Mouse (Mus musculus) erythroid progenitor cell, adult 5-6 weeks (primary cell): ENCODE results near the gene Serpinb1b. TPM values are rescaled to one million over a fixed set of nuclear protein-coding genes. Genes with fewer than 3 reads are reported as not detected.

Experiments
- ATAC-seq: replicated peaks from 2 replicates; pipeline ENCODE4 v1.8.0; 2016; ENCODE audit warnings: moderate number of reproducible peaks, mild to moderate bottlenecking, moderate TSS enrichment, inconsistent platforms; ENCODE audit not compliant: poor library complexity, low FRiP score, severe bottlenecking
- total RNA-seq, 2 experiments: library from RNA; stranded (forward) in 1 of 2; stranded (reverse) in 1 of 2; fragments of 150-400 nt in 1 of 2; fragments of 186-747, 209-891 nt in 1 of 2; gene quantifications; 2 replicates each; pipeline versions ENCODE4 v1.2.3 to v1.2.4; 2015 to 2017; ENCODE audit warnings: low replicate concordance in 2 of 2

Gene Serpinb1b
- total RNA-seq, 2 experiments from 2014 or later: not detected

DNA sequence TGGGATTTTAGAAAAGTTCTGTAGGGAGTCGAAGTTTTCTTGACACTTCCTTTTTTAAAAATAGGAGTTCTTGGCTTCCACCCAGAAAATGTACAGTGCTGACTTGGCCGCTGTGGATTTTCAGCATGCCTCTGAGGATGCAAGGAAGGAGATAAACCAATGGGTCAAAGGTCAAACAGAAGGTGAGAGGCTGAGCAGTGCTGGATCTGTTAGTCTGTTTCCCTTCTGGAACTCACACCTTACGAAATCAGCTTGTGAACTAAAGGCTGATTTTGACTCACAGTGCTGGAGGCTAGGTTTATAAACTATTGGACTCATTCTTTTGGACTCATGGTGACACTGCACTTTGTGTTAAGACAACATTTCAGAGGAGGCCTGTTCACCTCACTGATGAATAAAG lies 11.2 kb downstream of the Serpinb1b start:
- ATAC-seq: no peak

- ATAC-seq: no peak
Measured at GRCm38 (mm10) chr13:33090546-33090945, 12.2 kb downstream of the Serpinb1b start.

- ATAC-seq: no peak
Measured at GRCm38 (mm10) chr13:33091306-33091705, 12.9 kb downstream of the Serpinb1b start.

DNA sequence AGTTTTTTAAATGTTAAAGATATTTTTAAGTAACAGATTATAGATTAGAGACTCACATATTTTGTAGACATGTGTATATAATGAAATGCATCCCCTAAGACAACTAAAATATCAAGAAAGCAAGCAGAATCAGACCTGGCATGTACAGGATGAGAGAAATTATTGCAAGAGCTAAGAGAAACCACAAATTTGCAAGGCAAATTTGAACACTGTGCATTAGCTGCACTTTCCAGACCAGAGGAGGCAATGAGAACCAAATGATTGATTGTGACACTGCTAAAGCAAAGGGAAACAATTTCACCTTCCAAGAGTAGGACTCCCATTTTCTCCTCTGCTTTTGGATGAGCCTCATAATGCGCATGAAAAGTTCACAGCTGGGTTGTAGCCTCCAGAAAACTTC lies 17.2 kb downstream of the Serpinb1b start:
- ATAC-seq: no peak

- ATAC-seq: no peak
Measured at GRCm38 (mm10) chr13:33105626-33106025, 27.3 kb downstream of the Serpinb1b start.

- ATAC-seq: no peak
Measured at GRCm38 (mm10) chr13:33113054-33113453, 34.7 kb downstream of the Serpinb1b start.

GRCm38 (mm10) chr13:33137717-33138116 lies 59.3 kb downstream of the Serpinb1b start:
- no peak for ATAC-seq

DNA sequence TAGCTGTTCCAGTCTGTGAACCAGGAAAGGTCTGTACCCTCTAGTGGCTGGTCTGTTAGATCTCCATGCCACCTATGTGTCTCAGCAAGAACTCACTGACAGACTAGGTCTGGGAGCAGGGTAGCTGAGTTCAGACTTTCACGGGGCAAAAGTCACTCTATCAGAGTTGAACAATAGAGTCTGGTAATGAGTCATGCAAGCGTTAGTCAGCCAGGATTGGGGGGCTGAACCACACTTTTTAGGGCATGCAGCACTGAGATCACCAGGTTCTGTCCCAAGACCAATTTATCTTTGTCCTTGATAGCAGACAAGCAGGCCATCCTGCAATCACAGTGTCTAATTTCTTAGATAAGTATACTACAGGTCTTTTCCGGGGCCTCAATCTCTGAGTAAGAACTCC lies 63.1 kb downstream of the Serpinb1b start:
- no peak for ATAC-seq

Other genes with a start within 250 kb of the Serpinb1b start
- gene Serpinb1a, start 227.4 kb upstream of the Serpinb1b start, total RNA-seq (2015; ENCODE audit: low replicate concordance): 77.8 and 91.8 TPM in 2 replicates
- gene Serpinb1a, start 227.4 kb upstream of the Serpinb1b start, total RNA-seq (2017; ENCODE audit: low replicate concordance): 54.4 and 79.4 TPM in 2 replicates
- gene Serpinb1c, start 180.4 kb upstream of the Serpinb1b start, total RNA-seq (2015; ENCODE audit: low replicate concordance): not detected in 2 replicates
- not detected in 2 replicates for gene Serpinb1c, start 180.4 kb upstream of the Serpinb1b start, total RNA-seq (2017; ENCODE audit: low replicate concordance)
- gene Serpinb6b, start 113.4 kb upstream of the Serpinb1b start, total RNA-seq (2015; ENCODE audit: low replicate concordance): 14.4 and 18.9 TPM in 2 replicates
- gene Serpinb6b, start 113.4 kb upstream of the Serpinb1b start, total RNA-seq (2017; ENCODE audit: low replicate concordance): 16.6 and 20.0 TPM in 2 replicates
- 13.3 and 17.6 TPM in 2 replicates for gene Serpinb9, start 75.3 kb upstream of the Serpinb1b start, total RNA-seq (2015; ENCODE audit: low replicate concordance)
- 8.0 and 15.6 TPM in 2 replicates for gene Serpinb9, start 75.3 kb upstream of the Serpinb1b start, total RNA-seq (2017; ENCODE audit: low replicate concordance)
- not detected in 2 replicates for gene Serpinb9b, start 51.2 kb upstream of the Serpinb1b start, total RNA-seq (2015; ENCODE audit: low replicate concordance)
- not detected in 2 replicates for gene Serpinb9b, start 51.2 kb upstream of the Serpinb1b start, total RNA-seq (2017; ENCODE audit: low replicate concordance)
- gene Serpinb9c, start 81.2 kb downstream of the Serpinb1b start, total RNA-seq (2015; ENCODE audit: low replicate concordance): not detected in 2 replicates
- not detected in 2 replicates for gene Serpinb9c, start 81.2 kb downstream of the Serpinb1b start, total RNA-seq (2017; ENCODE audit: low replicate concordance)
- not detected in 2 replicates for gene Serpinb9d, start 114.4 kb downstream of the Serpinb1b start, total RNA-seq (2015; ENCODE audit: low replicate concordance)
- gene Serpinb9d, start 114.4 kb downstream of the Serpinb1b start, total RNA-seq (2017; ENCODE audit: low replicate concordance): not detected in 2 replicates
- gene Serpinb9e, start 171.0 kb downstream of the Serpinb1b start, total RNA-seq (2015; ENCODE audit: low replicate concordance): not detected in 2 replicates
- gene Serpinb9e, start 171.0 kb downstream of the Serpinb1b start, total RNA-seq (2017; ENCODE audit: low replicate concordance): not detected in 2 replicates
- gene Serpinb9f, start 245.5 kb downstream of the Serpinb1b start, total RNA-seq (2015; ENCODE audit: low replicate concordance): not detected in 2 replicates
- gene Serpinb9f, start 245.5 kb downstream of the Serpinb1b start, total RNA-seq (2017; ENCODE audit: low replicate concordance): not detected in 2 replicates